Mouse (Mus musculus) heart, postnatal 0 days (tissue): ENCODE measurements around the gene Uvrag.

Experiments used
- CTCF ChIP-seq: IDR thresholded peaks from 2 replicates; pipeline ENCODE4 v1.5.1; 2016; ENCODE audit warnings: antibody characterized with exemption, control low read depth, low read depth
- EP300 ChIP-seq: IDR thresholded peaks from 2 replicates; pipeline ENCODE4 v1.6.1; 2016; ENCODE audit warnings: antibody characterized with exemption, low read depth

- TF ChIP-seq EP300 (no peak), CTCF (no peak)
These were observed 101.0 kb downstream of the Uvrag start for GRCm38 (mm10) chr7:99039912-99040311.
